Comparison of ENCODE assay signal across 13 mouse cellular contexts in genomic region chr6:70773769-70774168, GRCm38 (mm10). TPM values are rescaled to one million over a fixed set of nuclear protein-coding genes. Genes with fewer than 3 reads are reported as not detected.
DNase-seq lines count a peak whose midpoint lies in the region; ATAC-seq lines count a peak whose summit lies in the region.
"Had no signal": no experiment of that assay in that cellular context is flagged by ENCODE, and none has a peak within 500 bp of the region (broad histone marks: within the 10 kb centered on the region; RNA-seq: fewer than 3 reads in every experiment).

No protein-coding gene starts in this region.

- no peak overlapping the region for H3K27ac ChIP-seq in kidney, embryonic 16.5 days (ENCODE audit: low read length)
- H3K27ac ChIP-seq in neural tube, embryonic 15.5 days (replicated peaks), result peak overlapping the region; percentile 19
- H3K27ac ChIP-seq: heart, embryonic 13.5 days; hindbrain, embryonic 15.5 days; liver, embryonic 15.5 days had no signal

- DNase-seq in kidney, adult 8-10 months, result peak; percentile 76 to 83
- DNase-seq in brain, adult 2 months (ENCODE audit: low read depth, low spot score), result peak; percentile 8
- peak; percentile 30 for DNase-seq in induced T-regulatory cell, adult 2 months (ENCODE audit: low read depth)
- no peak for DNase-seq in left cerebral cortex, adult 18-20 months (ENCODE audit: low spot score in 2 of 2)
- DNase-seq: cerebellum, postnatal 10 days; gastrocnemius, postnatal 36 days; left cerebral cortex, postnatal 4 days had no signal

- H3K4me1 ChIP-seq in kidney, embryonic 16.5 days (ENCODE audit: insufficient read depth, low read length), result no peaks in the 10 kb centered on the region
- H3K4me1 ChIP-seq in neural tube, embryonic 15.5 days, result no peaks in the 10 kb centered on the region
- H3K4me1 ChIP-seq: hindbrain, embryonic 15.5 days had no signal

- H3K9me3 ChIP-seq in kidney, embryonic 16.5 days (ENCODE audit: low read length), result no peaks in the 10 kb centered on the region
- H3K9me3 ChIP-seq in neural tube, embryonic 15.5 days (replicated peaks), result no peaks in the 10 kb centered on the region
- H3K9me3 ChIP-seq: heart, embryonic 13.5 days; hindbrain, embryonic 15.5 days; liver, embryonic 15.5 days had no signal

- no peak overlapping the region for H3K4me3 ChIP-seq in kidney, embryonic 16.5 days (ENCODE audit: low read length)
- no peak overlapping the region for H3K4me3 ChIP-seq in neural tube, embryonic 15.5 days (replicated peaks)
- H3K4me3 ChIP-seq: heart, embryonic 13.5 days; hindbrain, embryonic 15.5 days; liver, embryonic 15.5 days had no signal

- no peaks in the 10 kb centered on the region for H3K27me3 ChIP-seq in kidney, embryonic 16.5 days (ENCODE audit: insufficient read depth, low read length)
- H3K27me3 ChIP-seq in neural tube, embryonic 15.5 days (replicated peaks), result no peaks in the 10 kb centered on the region
- H3K27me3 ChIP-seq: heart, embryonic 13.5 days; hindbrain, embryonic 15.5 days; liver, embryonic 15.5 days had no signal

- H3K36me3 ChIP-seq in kidney, embryonic 16.5 days (ENCODE audit: insufficient read depth, low read length), result peaks cover 26% of the 10 kb centered on the region
- peaks cover 59% of the 10 kb centered on the region for H3K36me3 ChIP-seq in neural tube, embryonic 15.5 days

- no peak overlapping the region for H3K4me2 ChIP-seq in kidney, embryonic 16.5 days (replicated peaks; ENCODE audit: low read depth, low read length)
- H3K4me2 ChIP-seq in neural tube, embryonic 15.5 days, result no peak overlapping the region
- H3K4me2 ChIP-seq: heart, embryonic 13.5 days; hindbrain, embryonic 15.5 days; liver, embryonic 15.5 days had no signal

- WGBS in kidney, embryonic 16.5 days, result 83% methylated on average over 5 of the region's 5 CpGs
- 82% methylated on average over 5 of the region's 5 CpGs for WGBS in neural tube, embryonic 15.5 days

- H3K9ac ChIP-seq in kidney, embryonic 16.5 days (replicated peaks; ENCODE audit: low read length), result no peak overlapping the region
- H3K9ac ChIP-seq in neural tube, embryonic 15.5 days (replicated peaks), result no peak overlapping the region
- H3K9ac ChIP-seq: heart, embryonic 13.5 days; hindbrain, embryonic 15.5 days; liver, embryonic 15.5 days had no signal

- ATAC-seq in kidney, embryonic 16.5 days (ENCODE audit: low FRiP score, low TSS enrichment), result no peak
- ATAC-seq in neural tube, embryonic 15.5 days (ENCODE audit: low FRiP score), result no peak
- ATAC-seq in CD4-positive, CD25-positive, alpha-beta regulatory T cell, adult 4 months, result no peak

RNA-seq across cellular contexts. Expression of gene Rpia, which starts 18.3 kb away (rescaled TPM):
- polyA plus RNA-seq in kidney, embryonic 16.5 days (2015; fragmentation: Nextera tagmentation; extraction: Ambion mirVana), result 2.3 and 3.0 TPM in 2 replicates
- 3.2 and 3.4 TPM in 2 replicates for polyA plus RNA-seq in neural tube, embryonic 15.5 days (2015; fragmentation: Nextera tagmentation; extraction: Ambion mirVana)
- 1 to 10 TPM; 6.1 to 8.2 TPM for polyA plus RNA-seq in CD4-positive, CD25-positive, alpha-beta regulatory T cell, adult 4 months (2017; shearing (Covaris generic))
- total RNA-seq in left cerebral cortex, adult 18-20 months (2021), result 10 to 100 TPM; 11.9 to 16.2 TPM

Comparison
In these comparisons a context has a peak if more than half of its experiments do, and no peak if none do; other contexts are left out.
1. DNase-seq: peak in kidney, adult 8-10 months (2 of 2), brain, adult 2 months (single experiment) and induced T-regulatory cell, adult 2 months (single experiment); none in left cerebral cortex, adult 18-20 months (0 of 2).